Mouse (Mus musculus): ENCODE results near the gene Gm5478.
"Not testable (repeated sequence)": the region's sequence is repeated elsewhere in the genome, so short reads cannot be mapped to it uniquely, and the experiment has no call there.

The Gm5478 gene

DNA sequence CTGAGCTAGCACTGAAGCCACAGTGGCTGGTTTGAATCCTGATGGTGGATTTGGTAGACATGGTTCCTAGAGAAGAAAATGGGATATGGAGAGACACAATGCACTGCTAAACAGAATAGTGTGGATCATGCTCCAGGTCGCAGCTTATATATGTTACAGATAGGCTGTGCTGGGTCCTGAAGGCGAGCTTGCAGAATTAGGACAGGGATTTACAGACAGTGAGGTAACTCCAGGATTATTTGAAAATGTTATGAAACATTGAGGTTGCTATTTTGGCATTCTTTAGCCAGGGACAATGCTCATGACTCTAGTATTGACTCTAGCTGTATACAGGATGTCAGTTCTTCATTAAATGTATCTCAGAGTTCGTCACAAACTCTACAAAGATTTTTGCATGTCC lies at the start of gene Gm5478:
TSS of gene Gm5478 (minus strand) at position 101 of the 400 bp plus-strand sequence.
- DNase-seq, result no peak

DNA sequence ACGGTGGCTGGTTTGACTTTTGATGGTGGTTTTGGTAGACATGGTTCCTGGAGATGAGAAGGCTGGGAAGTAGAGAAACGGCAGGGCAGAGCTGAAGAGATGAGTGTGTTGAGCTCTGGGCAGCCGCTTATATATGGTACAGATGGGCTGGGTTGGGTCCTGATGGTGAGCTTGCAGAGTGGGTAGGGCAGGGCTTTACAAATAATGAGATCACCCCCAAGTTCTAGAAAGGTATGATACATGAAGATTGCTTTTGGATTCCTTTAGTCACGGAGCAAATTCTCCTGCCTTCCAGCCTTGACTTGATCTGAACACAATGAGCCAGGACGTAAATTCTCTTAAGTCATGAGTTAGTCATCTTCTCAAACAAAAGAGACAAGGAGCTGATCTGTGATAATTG lies 47.0 kb upstream of the Gm5478 start, which contains the start of gene Krt6a:
TSS of gene Krt6a (minus strand) at position 101 of the 400 bp plus-strand sequence.
- DNase-seq, result no peak

DNA sequence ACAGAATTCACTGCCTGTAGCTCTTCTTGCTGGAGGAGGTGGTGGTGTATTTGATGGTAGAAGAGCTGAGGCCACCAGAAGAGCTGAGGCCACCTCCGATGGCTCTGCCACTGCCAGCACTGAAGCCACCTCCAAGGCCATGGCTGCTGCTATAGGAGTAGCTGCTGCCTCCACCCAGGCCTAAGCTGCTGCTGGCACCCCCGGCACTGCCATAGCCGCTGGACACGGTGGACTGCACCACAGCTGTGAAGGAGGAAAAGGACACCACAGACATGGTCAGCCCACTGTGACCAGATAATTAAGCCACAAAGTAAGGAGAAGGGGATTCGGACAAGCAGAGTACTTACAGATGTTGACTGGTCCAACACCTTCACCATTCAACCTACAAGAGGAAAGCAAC lies 43.3 kb upstream of the Gm5478 start:
- DNase-seq, result not testable (repeated sequence)

DNA sequence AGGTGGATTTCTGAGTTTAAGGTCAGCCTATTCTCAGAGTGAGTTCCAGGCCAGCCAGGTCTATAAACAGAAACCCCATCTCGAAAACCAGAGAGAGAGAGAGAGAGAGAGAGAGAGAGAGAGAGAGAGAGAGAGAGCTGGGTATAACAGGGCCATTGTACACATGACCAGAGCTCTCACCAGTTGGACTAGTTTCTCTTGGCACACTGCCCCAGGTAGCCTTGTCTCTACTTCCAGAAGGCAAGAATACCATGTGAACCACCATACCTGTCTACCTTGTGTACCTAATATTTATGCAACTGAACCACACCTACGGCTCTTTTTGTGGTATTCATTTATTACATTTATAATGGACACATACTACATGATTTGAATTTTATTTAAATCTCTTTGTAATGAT lies 41.0 kb upstream of the Gm5478 start:
- DNase-seq, result no peak

GRCm38 (mm10) chr15:101680187-101680586 lies 33.0 kb upstream of the Gm5478 start, which contains the start of gene Krt6b:
Gene Krt6b (minus strand): TSS chr15:101680287.
- no peak for DNase-seq

GRCm38 (mm10) chr15:101675978-101676377 lies 28.8 kb upstream of the Gm5478 start:
- no peak for DNase-seq

GRCm38 (mm10) chr15:101652736-101653265 lies 5.6 kb upstream of the Gm5478 start:
- no peak for DNase-seq

- DNase-seq, result no peak
Measured at GRCm38 (mm10) chr15:101627884-101628283, 19.3 kb downstream of the Gm5478 start, which contains the start of gene Gm5414. Gene Gm5414 (minus strand): TSS chr15:101628188.

GRCm38 (mm10) chr15:101599123-101599522 lies 48.1 kb downstream of the Gm5478 start:
- no peak for DNase-seq
